Mouse (Mus musculus): Measurements from ENCODE around the gene Gm20869. TPM values are rescaled to one million over a fixed set of nuclear protein-coding genes. Genes with fewer than 3 reads are reported as not detected.
"Not testable (repeated sequence)": the region's sequence is repeated elsewhere in the genome, so short reads cannot be mapped to it uniquely, and the experiment has no call there.

The Gm20869 gene
- not detected for total RNA-seq (2021)

- DNase-seq (ENCODE audit: extremely low spot score in 1 of 2, low spot score in 2 of 2); intact Hi-C loops (cut with DNase I): not testable (repeated sequence)
Measured at GRCm38 (mm10) chrY:71469149-71469548, at the start of gene Gm20869. Gene Gm20869, plus strand, starts transcription at chrY:71469449.

Other genes starting within 250 kb of the Gm20869 start
- not detected for gene Gm20870, start 222.6 kb downstream of the Gm20869 start, total RNA-seq (2021)